Mouse (Mus musculus): Measurements from ENCODE around the gene Sirt5. TPM values are rescaled to one million over a fixed set of nuclear protein-coding genes. Genes with fewer than 3 reads are reported as not detected.

The Sirt5 gene
- 7.7 and 8.7 TPM in 2 replicates for polyA plus RNA-seq (2012; rRNA removed)

DNA sequence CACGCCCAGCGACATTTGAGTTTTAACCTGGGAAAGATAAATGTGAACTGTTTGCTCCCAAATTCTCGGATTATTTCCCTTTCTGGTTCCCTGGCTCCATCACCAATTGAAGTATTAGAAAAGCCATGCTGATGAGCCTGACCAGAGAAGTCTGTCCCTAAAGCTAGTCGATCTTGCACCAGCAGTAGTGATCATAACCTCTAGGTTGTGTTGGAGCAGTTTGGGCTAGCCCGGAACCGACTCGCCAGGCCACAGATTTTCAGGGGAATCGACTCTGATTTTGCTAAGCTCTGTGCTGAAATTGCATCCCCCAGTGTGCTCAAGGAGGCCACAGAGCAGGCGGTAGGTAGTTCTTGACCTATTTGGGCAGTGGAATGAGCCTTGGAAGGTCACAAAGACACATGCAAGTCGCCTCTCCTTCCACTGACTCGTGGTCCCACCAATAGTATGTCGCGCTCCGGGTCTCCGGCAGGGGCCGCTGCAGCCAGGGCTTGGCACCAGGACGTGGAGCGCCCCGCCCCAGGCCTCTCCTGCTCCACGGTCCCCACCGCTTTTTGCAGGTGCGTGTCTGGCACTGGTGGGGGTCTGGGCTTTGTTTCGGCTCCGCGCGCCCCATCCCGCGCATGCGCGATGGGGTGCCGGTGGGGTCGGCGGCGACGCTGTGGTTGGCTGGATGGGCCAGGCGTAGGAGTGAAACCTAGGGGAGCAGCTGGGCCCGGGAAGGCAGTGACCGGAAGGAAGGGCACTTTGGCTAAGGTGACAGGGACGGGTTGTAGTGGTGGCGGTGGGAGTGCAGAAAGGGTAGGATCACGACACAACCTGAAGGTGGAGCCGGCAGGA is at the start of gene Sirt5:
Gene Sirt5, plus strand, starts transcription at position 512 of the 840 bp plus-strand sequence.
- no peak for DNase-seq (ENCODE audit: low read depth)

GRCm38 (mm10) chr13:43317411-43317810 is 47.9 kb upstream of the Sirt5 start:
- DNase-seq (ENCODE audit: low read depth), result no peak

GRCm38 (mm10) chr13:43319396-43319795 is 45.9 kb upstream of the Sirt5 start:
- no peak for DNase-seq (ENCODE audit: low read depth)

- no peak for DNase-seq (ENCODE audit: low read depth)
Measured at GRCm38 (mm10) chr13:43321492-43321891, 43.8 kb upstream of the Sirt5 start.

- no peak for DNase-seq (ENCODE audit: low read depth)
Measured at GRCm38 (mm10) chr13:43325427-43325826, 39.9 kb upstream of the Sirt5 start.

DNA sequence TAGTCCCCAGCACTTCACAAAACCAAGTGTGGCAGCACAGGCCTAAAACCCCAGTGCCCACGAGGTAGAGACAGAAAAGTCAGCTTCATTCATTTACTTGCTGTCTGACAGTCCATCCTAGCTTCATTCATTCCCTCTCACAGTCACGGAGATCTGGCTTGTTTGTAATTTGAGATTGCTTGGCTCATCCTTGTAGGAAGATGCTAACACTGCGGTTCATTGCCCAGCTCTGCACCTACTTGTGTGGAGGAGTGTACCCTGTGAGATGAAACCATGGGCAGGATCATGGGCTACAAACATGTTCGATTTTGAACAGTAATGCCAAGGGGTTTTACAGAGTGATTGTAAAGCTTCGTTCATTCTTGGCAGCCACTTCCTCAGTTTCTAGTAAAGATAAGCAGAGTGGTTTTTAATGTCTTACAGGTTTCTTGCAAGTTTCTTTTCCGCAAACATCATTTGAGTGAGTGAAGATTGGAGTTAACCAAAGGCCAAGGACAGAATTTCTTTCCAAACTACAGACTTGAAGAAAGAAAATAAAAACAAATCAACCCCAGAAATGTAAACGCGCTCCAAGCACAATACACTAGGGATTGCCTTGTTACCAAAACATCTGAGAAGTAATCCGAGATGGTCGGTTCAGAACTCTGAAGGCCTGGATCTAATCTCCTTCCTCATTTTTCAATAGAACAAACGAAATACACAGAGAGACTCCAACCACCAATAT is 33.4 kb upstream of the Sirt5 start:
- no peak for DNase-seq (ENCODE audit: low read depth)

DNA sequence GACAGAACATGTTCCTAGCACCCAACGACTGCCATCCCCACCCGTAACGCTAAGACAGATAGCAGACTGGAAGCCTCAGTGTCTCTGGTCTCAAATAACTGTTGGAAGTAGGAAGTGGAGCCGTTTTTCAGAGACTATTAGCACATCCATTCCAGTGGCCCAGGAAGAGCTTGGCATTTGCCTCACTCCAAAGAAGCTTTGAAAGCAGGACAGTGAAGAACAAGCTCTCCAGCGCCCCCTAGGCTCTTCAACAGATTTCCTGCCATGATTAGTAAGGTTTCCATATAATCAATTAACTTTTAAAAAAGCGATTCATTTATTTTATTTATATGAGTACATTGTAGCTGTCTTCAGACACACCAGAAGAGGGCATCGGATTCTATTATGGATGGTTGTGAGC is 32.7 kb upstream of the Sirt5 start:
- no peak for DNase-seq (ENCODE audit: low read depth)

GRCm38 (mm10) chr13:43336425-43337221 is 28.7 kb upstream of the Sirt5 start:
- DNase-seq (ENCODE audit: low read depth), result peak; percentile 30

- DNase-seq (ENCODE audit: low read depth), result no peak
Measured at GRCm38 (mm10) chr13:43338001-43338400, 27.3 kb upstream of the Sirt5 start.

- DNase-seq (ENCODE audit: low read depth), result no peak
Measured at GRCm38 (mm10) chr13:43338632-43339031, 26.7 kb upstream of the Sirt5 start.

GRCm38 (mm10) chr13:43346825-43347224 is 18.5 kb upstream of the Sirt5 start:
- DNase-seq (ENCODE audit: low read depth), result no peak

GRCm38 (mm10) chr13:43349376-43349775 is 15.9 kb upstream of the Sirt5 start:
- DNase-seq (ENCODE audit: low read depth), result no peak

GRCm38 (mm10) chr13:43350489-43351169 is 14.7 kb upstream of the Sirt5 start:
- no peak for DNase-seq (ENCODE audit: low read depth)

DNA sequence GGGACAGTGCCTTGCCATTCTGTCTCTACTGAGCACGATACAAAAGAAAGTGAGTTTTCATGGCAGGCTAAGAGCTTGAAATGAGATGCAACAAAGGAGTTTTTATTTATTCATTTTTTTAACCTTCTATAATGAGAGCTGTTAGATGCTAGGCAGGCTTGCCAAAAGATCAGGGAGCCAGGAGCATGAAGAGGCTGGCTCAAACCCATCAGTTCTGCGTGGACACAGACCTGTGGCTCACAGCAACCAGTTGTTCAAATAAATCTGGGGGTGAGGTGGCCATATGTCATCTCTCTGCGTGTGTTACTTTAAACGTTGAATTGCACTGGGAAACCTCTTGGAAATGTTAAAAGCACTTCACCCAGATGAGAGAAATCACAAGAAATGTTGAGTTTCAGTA is 11.9 kb upstream of the Sirt5 start:
- no peak for DNase-seq (ENCODE audit: low read depth)

DNA sequence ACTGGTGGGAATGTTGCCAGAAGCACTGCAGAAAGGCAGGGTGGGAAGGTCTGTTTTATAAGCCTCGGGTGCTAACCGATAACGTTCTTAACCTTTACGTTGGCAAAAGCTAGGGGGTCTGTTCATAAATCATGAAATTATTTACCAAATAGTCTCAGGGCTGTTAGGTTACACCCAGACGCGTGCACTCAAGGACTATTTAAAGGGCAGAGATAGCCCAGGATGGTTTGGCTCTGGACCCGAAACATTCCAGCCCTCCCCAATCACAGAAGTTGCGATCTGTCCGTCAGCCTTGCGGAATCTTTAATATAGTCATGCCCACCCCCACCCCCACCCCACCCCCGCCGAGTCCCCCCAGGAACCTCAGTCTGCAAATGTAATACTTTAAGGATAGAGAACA is 10.9 kb upstream of the Sirt5 start:
- no peak for DNase-seq (ENCODE audit: low read depth)

DNA sequence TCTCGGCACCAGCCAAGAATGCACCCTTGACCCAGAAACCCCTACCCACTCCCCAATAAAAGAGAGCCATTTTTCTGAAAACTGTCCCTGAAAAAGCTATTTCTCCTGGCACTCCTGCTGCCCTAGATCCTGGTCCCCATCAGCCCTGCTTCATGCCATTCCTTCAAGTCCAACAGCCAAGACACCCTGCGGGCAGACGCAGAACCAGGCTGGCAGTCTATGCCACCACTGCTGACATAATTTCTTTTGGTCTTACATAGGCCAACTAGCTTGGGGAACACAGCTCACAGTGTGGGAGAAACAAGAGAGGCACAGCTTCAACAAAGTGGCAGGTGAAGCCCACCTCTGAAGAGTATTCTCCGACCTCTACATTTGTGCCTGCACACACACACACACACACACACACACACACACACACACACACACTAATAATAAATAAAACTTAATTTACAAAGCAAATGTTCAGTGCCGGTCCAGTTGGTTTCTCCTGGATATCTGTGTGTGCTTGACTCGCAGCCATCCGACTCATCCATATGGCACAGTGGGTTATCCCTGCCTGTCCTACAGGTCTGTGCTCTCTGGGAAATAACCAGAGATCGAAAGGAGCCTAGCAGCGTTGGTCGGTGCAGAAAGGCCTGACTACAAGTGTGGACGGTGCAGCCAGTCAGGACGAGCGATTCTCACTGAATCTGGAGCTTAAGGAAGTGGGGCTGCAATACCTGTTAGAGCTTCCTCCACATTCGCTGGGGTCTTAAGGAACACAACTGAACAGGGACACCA is 8.8 kb upstream of the Sirt5 start:
- no peak for DNase-seq (ENCODE audit: low read depth)

DNA sequence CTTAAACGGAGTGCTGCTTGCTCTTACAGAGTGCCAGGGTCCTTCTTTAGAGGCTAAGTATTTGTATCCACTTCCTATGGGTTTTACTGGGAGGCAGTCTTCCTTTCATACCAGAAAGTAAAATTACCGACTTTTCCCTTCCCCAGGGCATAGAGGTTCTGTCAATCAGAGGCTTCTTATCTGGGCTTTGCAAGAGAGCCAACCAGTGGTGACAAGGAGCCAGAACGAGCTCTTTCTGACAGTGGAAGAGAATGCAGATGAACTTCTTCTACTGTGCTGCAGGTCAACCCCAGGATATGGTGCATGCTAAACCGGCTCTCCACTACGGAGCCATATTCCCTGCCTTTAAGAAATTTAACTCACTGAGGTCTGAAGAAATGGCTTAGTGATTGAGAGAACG is 4.8 kb upstream of the Sirt5 start:
- no peak for DNase-seq (ENCODE audit: low read depth)

- DNase-seq (ENCODE audit: low read depth), result no peak
Measured at GRCm38 (mm10) chr13:43362353-43362752, 2.9 kb upstream of the Sirt5 start.

GRCm38 (mm10) chr13:43365825-43366184 is 509 bp downstream of the Sirt5 start:
- no peak for DNase-seq (ENCODE audit: low read depth)

DNA sequence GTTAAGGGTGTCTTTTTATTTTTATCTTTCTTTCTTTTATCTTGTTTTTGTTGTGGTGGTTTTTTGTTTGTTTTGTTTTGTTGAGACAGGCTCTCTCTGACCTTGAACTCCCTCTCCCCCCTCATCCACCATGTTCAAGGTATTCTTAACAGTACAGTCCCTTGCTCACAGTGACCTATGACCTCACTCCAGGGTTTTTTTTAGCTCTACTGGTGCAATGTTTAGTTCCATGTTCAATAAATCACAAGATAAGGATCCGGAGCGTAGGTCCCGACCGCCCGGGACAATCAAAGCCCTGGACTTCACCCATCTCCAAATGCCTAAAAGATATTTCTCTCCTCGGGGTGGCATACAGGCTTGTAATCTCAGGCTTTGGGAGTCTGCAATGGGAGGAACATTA is 4.8 kb downstream of the Sirt5 start:
- no peak for DNase-seq (ENCODE audit: low read depth)

DNA sequence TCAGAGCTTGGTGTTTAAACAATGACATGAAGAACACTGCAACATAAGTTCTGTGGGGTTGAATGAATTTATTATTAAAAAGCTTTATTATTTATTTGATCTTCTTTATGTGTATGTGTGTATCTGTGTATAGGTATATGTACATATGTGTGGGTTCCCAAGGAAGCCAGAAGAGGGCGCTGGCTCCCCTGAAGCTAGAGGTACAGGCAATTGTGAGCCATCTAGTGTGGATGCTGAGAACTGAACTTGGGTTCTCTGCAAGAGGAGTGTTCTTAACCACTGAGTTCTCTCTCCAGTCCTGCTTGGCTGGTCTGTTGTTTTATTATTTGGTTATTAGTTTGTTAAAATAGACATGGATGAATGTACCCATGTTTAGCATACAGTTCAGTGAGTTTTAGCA is 7.6 kb downstream of the Sirt5 start:
- DNase-seq (ENCODE audit: low read depth), result no peak

Data from gonadal fat pad, adult 2 months (tissue).